Comparison of ENCODE assay signal across 37 mouse cellular contexts in genomic region chr1:191021016-191021415, GRCm38 (mm10). TPM values are rescaled to one million over a fixed set of nuclear protein-coding genes. Genes with fewer than 3 reads are reported as not detected.
DNase-seq lines count a peak whose midpoint lies in the region; ATAC-seq and TF ChIP-seq lines count a peak whose summit lies in the region.
"Had no signal": no experiment of that assay in that cellular context is flagged by ENCODE, and none has a peak within 500 bp of the region (broad histone marks: within the 10 kb centered on the region; RNA-seq: fewer than 3 reads in every experiment).

No protein-coding gene starts in this region.

- no peak for TF ChIP-seq CTCF in forebrain, postnatal 0 days (IDR thresholded peaks at IDR 0.05; ENCODE audit: low read depth)
- TF ChIP-seq CTCF in bone marrow macrophage, adult 2 months (IDR thresholded peaks at IDR 0.05; ENCODE audit: low read depth, low read length), result no peak
- TF ChIP-seq CTCF in left cerebral cortex, adult 2 months (IDR thresholded peaks at IDR 0.05), result no peak

- no peaks in the 10 kb centered on the region for H3K9me3 ChIP-seq in forebrain, postnatal 0 days (ENCODE audit: low read length)
- H3K9me3 ChIP-seq in forebrain, embryonic 13.5 days (replicated peaks), result no peaks in the 10 kb centered on the region
- H3K9me3 ChIP-seq: embryonic facial prominence, embryonic 13.5 days; forebrain, embryonic 12.5 days; hindbrain, embryonic 13.5 days; kidney, embryonic 15.5 days; liver, embryonic 12.5 days; megakaryocyte, embryonic 14.5 days; midbrain, embryonic 12.5 days; neural tube, embryonic 13.5 days; stomach, embryonic 15.5 days had no signal

- H3K4me3 ChIP-seq in forebrain, postnatal 0 days (ENCODE audit: low read depth, low read length), result no peak overlapping the region
- no peak overlapping the region for H3K4me3 ChIP-seq in forebrain, embryonic 13.5 days
- H3K4me3 ChIP-seq in bone marrow macrophage, adult 2 months (ENCODE audit: insufficient read depth, low read length), result no peak overlapping the region; the same call in 1 of the 2 replicates
- H3K4me3 ChIP-seq in left cerebral cortex, adult 2 months, result no peak overlapping the region
- H3K4me3 ChIP-seq: embryonic facial prominence, embryonic 13.5 days; erythroblast, embryonic 14.5 days; forebrain, embryonic 12.5 days; hindbrain, embryonic 13.5 days; kidney, embryonic 15.5 days; liver, embryonic 12.5 days; megakaryocyte, embryonic 14.5 days; midbrain, embryonic 12.5 days; neural tube, embryonic 13.5 days; stomach, embryonic 15.5 days had no signal

- H3K27ac ChIP-seq in forebrain, postnatal 0 days (ENCODE audit: low read depth, low read length), result 0 out of 2 replicates have a peak overlapping the region, but pooled peaks have one; percentile 29
- H3K27ac ChIP-seq in forebrain, embryonic 13.5 days, result no peak overlapping the region; the same call in 1 of the 2 replicates
- H3K27ac ChIP-seq in bone marrow macrophage, adult 2 months (ENCODE audit: insufficient read depth, low read depth, low read length), result peak overlapping the region; percentile 80
- no peak overlapping the region for H3K27ac ChIP-seq in left cerebral cortex, adult 2 months
- H3K27ac ChIP-seq: embryonic facial prominence, embryonic 13.5 days; forebrain, embryonic 12.5 days; hindbrain, embryonic 13.5 days; kidney, embryonic 15.5 days; liver, embryonic 12.5 days; midbrain, embryonic 12.5 days; neural tube, embryonic 13.5 days; stomach, embryonic 15.5 days had no signal

- no peak overlapping the region for H3K4me2 ChIP-seq in forebrain, postnatal 0 days (ENCODE audit: low read depth)
- H3K4me2 ChIP-seq in forebrain, embryonic 13.5 days, result no peak overlapping the region
- H3K4me2 ChIP-seq: embryonic facial prominence, embryonic 13.5 days; forebrain, embryonic 12.5 days; heart, embryonic 11.5 days; hindbrain, embryonic 13.5 days; kidney, embryonic 15.5 days; liver, embryonic 12.5 days; midbrain, embryonic 12.5 days; neural tube, embryonic 13.5 days; stomach, embryonic 15.5 days had no signal

- H3K36me3 ChIP-seq in forebrain, postnatal 0 days (ENCODE audit: insufficient read depth), result peaks cover 8% of the 10 kb centered on the region
- H3K36me3 ChIP-seq in forebrain, embryonic 13.5 days (ENCODE audit: poor library complexity, severe bottlenecking), result peaks cover 16% of the 10 kb centered on the region

- peaks cover 7% of the 10 kb centered on the region; the same call in 1 of the 2 replicates for H3K4me1 ChIP-seq in forebrain, postnatal 0 days (ENCODE audit: insufficient read depth)
- H3K4me1 ChIP-seq in forebrain, embryonic 13.5 days, result peaks cover 14% of the 10 kb centered on the region
- peaks cover 21% of the 10 kb centered on the region for H3K4me1 ChIP-seq in bone marrow macrophage, adult 2 months (ENCODE audit: control insufficient read depth, insufficient read depth, low read length)

- ATAC-seq in forebrain, postnatal 0 days, result no peak
- ATAC-seq in forebrain, embryonic 13.5 days, result no peak
- ATAC-seq: activated CD4-positive, CD25-positive, alpha-beta regulatory T cell, adult 4 months; intestine, postnatal 0 days; liver, embryonic 12.5 days; liver, postnatal 0 days had no signal

- TF ChIP-seq POLR2A in bone marrow macrophage, adult 2 months (IDR thresholded peaks at IDR 0.05; ENCODE audit: borderline replicate concordance, low read depth, low read length), result no peak

- no peak for DNase-seq in forebrain, postnatal 0 days
- DNase-seq in 416B (ENCODE audit: low read depth), result peak; percentile 23
- DNase-seq in layer of hippocampus, adult 9-11 months, result peak; percentile 42
- DNase-seq in left cerebral cortex, adult 2 months (ENCODE audit: extremely low spot score in 1 of 2, low spot score in 2 of 2), result no peak
- no peak for DNase-seq in ovary, postnatal 10 days (ENCODE audit: low spot score)
- DNase-seq: adrenal gland, adult 8-10 months; B cell, adult 2 months; cerebellum, adult 11-12 months; cerebellum, adult 9-11 months; embryo, embryonic 11 days; gastrocnemius, postnatal 14 days; heart, postnatal 4 days; kidney, postnatal 25 days; left cerebral cortex, postnatal 4 days; liver, postnatal 0 days; lung, postnatal 36 days; right cerebral cortex, postnatal 14 days had no signal

- intact Hi-C loops in left cerebral cortex, adult 2 months (cut with DNase I), result loop anchor here (5.0 kb wide), 1 partner anchor 79 kb away; no protein-coding TSS in a partner anchor

- no peak overlapping the region for H3K9ac ChIP-seq in forebrain, postnatal 0 days
- no peak overlapping the region for H3K9ac ChIP-seq in forebrain, embryonic 13.5 days
- H3K9ac ChIP-seq: embryonic facial prominence, embryonic 13.5 days; forebrain, embryonic 12.5 days; hindbrain, embryonic 13.5 days; kidney, embryonic 15.5 days; liver, embryonic 12.5 days; liver, postnatal 0 days; midbrain, embryonic 12.5 days; neural tube, embryonic 13.5 days; stomach, embryonic 15.5 days had no signal

- no peaks in the 10 kb centered on the region for H3K27me3 ChIP-seq in forebrain, postnatal 0 days (ENCODE audit: insufficient read depth, low read length)
- no peaks in the 10 kb centered on the region for H3K27me3 ChIP-seq in forebrain, embryonic 13.5 days
- H3K27me3 ChIP-seq: embryonic facial prominence, embryonic 13.5 days; forebrain, embryonic 12.5 days; hindbrain, embryonic 13.5 days; kidney, embryonic 15.5 days; liver, embryonic 12.5 days; megakaryocyte, embryonic 14.5 days; midbrain, embryonic 12.5 days; neural tube, embryonic 13.5 days; stomach, embryonic 15.5 days had no signal

- 66% methylated on average over 7 of the region's 7 CpGs for WGBS in forebrain, postnatal 0 days
- WGBS in forebrain, embryonic 13.5 days, result 82% methylated on average over 7 of the region's 7 CpGs

RNA-seq across cellular contexts. Expression of gene Flvcr1, which starts 4.9 kb away (rescaled TPM):
- 28.8 and 33.9 TPM in 2 replicates for total RNA-seq in forebrain, postnatal 0 days (2014; rRNA removed)
- polyA plus RNA-seq in forebrain, postnatal 0 days (2015; fragmentation: Nextera tagmentation; extraction: Ambion mirVana), result 5.1 and 7.6 TPM in 2 replicates
- 6.4 and 8.0 TPM in 2 replicates for polyA plus RNA-seq in forebrain, embryonic 13.5 days (2015; fragmentation: Nextera tagmentation; extraction: Ambion mirVana)
- polyA plus RNA-seq in bone marrow macrophage, adult 2 months (2012; ENCODE audit: insufficient read depth, insufficient read length, missing spikeins), result 30.3 and 33.8 TPM in 2 replicates
- total RNA-seq in left cerebral cortex, adult 2 months (2021), result 10 to 100 TPM; 14.4 to 16.8 TPM

RNA-seq across cellular contexts. Expression of gene Spata45, which starts 15.4 kb away (rescaled TPM):
- not detected in 2 replicates for total RNA-seq in forebrain, postnatal 0 days (2014; rRNA removed)
- not detected in 2 replicates for polyA plus RNA-seq in forebrain, postnatal 0 days (2015; fragmentation: Nextera tagmentation; extraction: Ambion mirVana)
- not detected in 2 replicates for polyA plus RNA-seq in forebrain, embryonic 13.5 days (2015; fragmentation: Nextera tagmentation; extraction: Ambion mirVana)
- not detected in 2 replicates for polyA plus RNA-seq in bone marrow macrophage, adult 2 months (2012; ENCODE audit: insufficient read depth, insufficient read length, missing spikeins)
- not detected for total RNA-seq in left cerebral cortex, adult 2 months (2021)
- total RNA-seq: adrenal gland, adult 8-10 months; gastrocnemius, postnatal 14 days; granulocyte monocyte progenitor cell, adult 5-6 weeks; heart, postnatal 4 days; layer of hippocampus, postnatal 10 days; left cerebral cortex, postnatal 4 days had no signal
- polyA plus RNA-seq: activated CD4-positive, CD25-positive, alpha-beta regulatory T cell, adult 4 months; embryonic facial prominence, embryonic 13.5 days; erythroblast, embryonic 14.5 days; forebrain, embryonic 12.5 days; heart, embryonic 16.5 days; hindbrain, embryonic 13.5 days; kidney, embryonic 15.5 days; limb, embryonic 14.5 days; liver, embryonic 12.5 days; liver, postnatal 0 days; lung, embryonic 16.5 days; midbrain, embryonic 12.5 days; neural tube, embryonic 13.5 days; stomach, embryonic 15.5 days had no signal

RNA-seq across cellular contexts. Expression of gene Tatdn3, which starts 41.7 kb away (rescaled TPM):
- 23.0 and 24.8 TPM in 2 replicates for total RNA-seq in forebrain, postnatal 0 days (2014; rRNA removed)
- 11.9 and 13.2 TPM in 2 replicates for polyA plus RNA-seq in forebrain, postnatal 0 days (2015; fragmentation: Nextera tagmentation; extraction: Ambion mirVana)
- polyA plus RNA-seq in forebrain, embryonic 13.5 days (2015; fragmentation: Nextera tagmentation; extraction: Ambion mirVana), result 10.5 and 12.5 TPM in 2 replicates
- 19.0 and 19.1 TPM in 2 replicates for polyA plus RNA-seq in bone marrow macrophage, adult 2 months (2012; ENCODE audit: insufficient read depth, insufficient read length, missing spikeins)
- 10 to 100 TPM; 30.9 to 35.4 TPM for total RNA-seq in left cerebral cortex, adult 2 months (2021)

RNA-seq across cellular contexts. Expression of gene Nsl1, which starts 41.8 kb away (rescaled TPM):
- 2.1 and 4.7 TPM in 2 replicates for total RNA-seq in forebrain, postnatal 0 days (2014; rRNA removed)
- polyA plus RNA-seq in forebrain, postnatal 0 days (2015; fragmentation: Nextera tagmentation; extraction: Ambion mirVana), result 1.2 and 2.5 TPM in 2 replicates
- 19.7 and 20.8 TPM in 2 replicates for polyA plus RNA-seq in forebrain, embryonic 13.5 days (2015; fragmentation: Nextera tagmentation; extraction: Ambion mirVana)
- 7.7 and 9.5 TPM in 2 replicates for polyA plus RNA-seq in bone marrow macrophage, adult 2 months (2012; ENCODE audit: insufficient read depth, insufficient read length, missing spikeins)
- total RNA-seq in left cerebral cortex, adult 2 months (2021), result under 1 TPM; 0.38 to 0.47 TPM

RNA-seq across cellular contexts. Expression of gene Vash2, which starts 41.9 kb away (rescaled TPM):
- total RNA-seq in forebrain, postnatal 0 days (2014; rRNA removed), result 46.4 and 47.5 TPM in 2 replicates
- polyA plus RNA-seq in forebrain, postnatal 0 days (2015; fragmentation: Nextera tagmentation; extraction: Ambion mirVana), result 60.9 and 63.7 TPM in 2 replicates
- polyA plus RNA-seq in forebrain, embryonic 13.5 days (2015; fragmentation: Nextera tagmentation; extraction: Ambion mirVana), result 57.6 and 62.6 TPM in 2 replicates
- 0.28 and 0.33 TPM in 2 replicates for polyA plus RNA-seq in bone marrow macrophage, adult 2 months (2012; ENCODE audit: insufficient read depth, insufficient read length, missing spikeins)
- 1 to 10 TPM; 2.6 to 2.7 TPM for total RNA-seq in left cerebral cortex, adult 2 months (2021)

Comparison
In these comparisons a context has a peak if more than half of its experiments do, and no peak if none do; other contexts are left out.
1. H3K27ac ChIP-seq: peak in forebrain, postnatal 0 days (single experiment) and bone marrow macrophage, adult 2 months (single experiment); none in forebrain, embryonic 13.5 days (single experiment) and left cerebral cortex, adult 2 months (single experiment).
2. DNase-seq: peak in 416B (single experiment) and layer of hippocampus, adult 9-11 months (single experiment); none in forebrain, postnatal 0 days (single experiment), left cerebral cortex, adult 2 months (0 of 2) and ovary, postnatal 10 days (single experiment).